ENCODE assay signal across 9 mouse cellular contexts in the genomic region with DNA sequence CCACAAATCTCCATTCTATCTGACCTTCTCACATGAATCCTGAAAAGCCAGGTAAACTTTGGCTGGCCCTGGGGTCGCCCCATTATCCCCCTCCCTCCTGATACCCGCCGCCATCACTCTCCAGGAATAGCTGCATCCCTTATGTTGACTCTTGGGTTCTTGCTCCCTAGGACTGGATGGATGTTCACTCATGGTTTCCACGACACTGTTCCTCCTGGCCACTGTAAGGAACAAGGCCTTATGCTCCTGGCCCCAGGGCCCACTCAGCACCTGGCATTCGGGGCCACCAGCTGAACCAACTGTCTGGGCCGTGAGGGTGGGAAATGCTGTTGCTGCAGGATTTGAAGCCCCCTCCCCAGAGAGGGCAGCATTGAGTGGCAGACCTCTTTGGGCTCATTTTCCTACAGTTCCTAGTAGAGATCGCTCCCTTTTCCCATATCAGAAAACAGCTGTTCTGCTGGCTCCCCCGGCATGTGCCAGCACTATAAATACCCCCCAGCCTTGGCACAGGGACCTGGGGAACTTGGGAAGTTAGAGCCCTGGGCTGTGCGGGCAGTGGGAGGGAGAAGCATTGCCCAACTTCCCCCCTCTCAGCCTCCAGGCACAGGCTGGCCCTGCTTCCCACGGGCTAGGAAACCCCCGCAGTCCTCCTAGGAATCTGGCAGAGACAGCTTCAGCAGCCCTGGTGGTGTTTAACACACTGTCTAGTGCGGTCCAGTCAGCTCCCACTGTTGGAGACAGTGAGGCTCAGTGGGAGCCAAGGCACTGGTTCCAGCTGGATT.
A peak's percentile ranks its signal among the peaks of the same experiment; 100 is the strongest.
DNase-seq lines count a peak whose midpoint lies in the region; ATAC-seq and TF ChIP-seq lines count a peak whose summit lies in the region.
"Had no signal": no experiment of that assay in that cellular context is flagged by ENCODE, and none has a peak within 500 bp of the region (broad histone marks: within the 10 kb centered on the region; RNA-seq: fewer than 3 reads in every experiment).

No protein-coding gene starts in this region.

- 76% methylated on average over 12 of the region's 12 CpGs for WGBS in kidney, embryonic 16.5 days

- no peaks in the 10 kb centered on the region for H3K27me3 ChIP-seq in kidney, embryonic 16.5 days (ENCODE audit: insufficient read depth, low read length)
- H3K27me3 ChIP-seq: limb, embryonic 12.5 days had no signal

- no peaks in the 10 kb centered on the region for H3K9me3 ChIP-seq in kidney, embryonic 16.5 days (ENCODE audit: low read length)
- H3K9me3 ChIP-seq: limb, embryonic 12.5 days had no signal

- no peak for TF ChIP-seq CTCF in brain, embryonic 14.5 days (IDR thresholded peaks at IDR 0.05; ENCODE audit: borderline replicate concordance, extremely low read depth, insufficient read depth, insufficient read length)

- no peak overlapping the region for H3K9ac ChIP-seq in kidney, embryonic 16.5 days (replicated peaks; ENCODE audit: low read length)
- H3K9ac ChIP-seq: limb, embryonic 12.5 days had no signal

- ATAC-seq in kidney, embryonic 16.5 days (ENCODE audit: low FRiP score, low TSS enrichment): no peak

- H3K4me3 ChIP-seq in kidney, embryonic 16.5 days (ENCODE audit: low read length): no peak overlapping the region
- H3K4me3 ChIP-seq: limb, embryonic 12.5 days had no signal

- no peak overlapping the region for H3K27ac ChIP-seq in kidney, embryonic 16.5 days (ENCODE audit: low read length)
- H3K27ac ChIP-seq: limb, embryonic 12.5 days had no signal

- peak; percentile 56 for DNase-seq in Muller cell, postnatal 12 days (ENCODE audit: inconsistent ontology term)
- DNase-seq in brain, embryonic 14.5 days (ENCODE audit: low read depth): peak; percentile 43
- DNase-seq in heart, adult 11 months: peak; percentile 99
- DNase-seq in layer of hippocampus, adult 8-10 months (ENCODE audit: low spot score in 2 of 2): peak; percentile 71 to 78
- peak; percentile 57 to 81 for DNase-seq in lung, postnatal 4 days
- no peak for DNase-seq in thymus, postnatal 36 days
- DNase-seq in embryo, embryonic 10 days (ENCODE audit: low spot score): no peak

- no peak for TF ChIP-seq POLR2A in brain, embryonic 14.5 days (IDR thresholded peaks at IDR 0.05; ENCODE audit: borderline replicate concordance, extremely low read depth, insufficient read depth, insufficient read length, poor library complexity, severe bottlenecking)

- no peak overlapping the region for H3K4me2 ChIP-seq in kidney, embryonic 16.5 days (replicated peaks; ENCODE audit: low read depth, low read length)
- H3K4me2 ChIP-seq: limb, embryonic 12.5 days had no signal

- H3K4me1 ChIP-seq in kidney, embryonic 16.5 days (ENCODE audit: insufficient read depth, low read length): peaks cover 3% of the 10 kb centered on the region; the same call in 1 of the 2 replicates

- no peaks in the 10 kb centered on the region for H3K36me3 ChIP-seq in kidney, embryonic 16.5 days (ENCODE audit: insufficient read depth, low read length)
- H3K36me3 ChIP-seq: limb, embryonic 12.5 days had no signal

Comparison
In these comparisons a context has a peak if more than half of its experiments do, and no peak if none do; other contexts are left out.
1. DNase-seq: peak in Muller cell, postnatal 12 days (single experiment), brain, embryonic 14.5 days (single experiment), heart, adult 11 months (single experiment), layer of hippocampus, adult 8-10 months (2 of 2) and lung, postnatal 4 days (2 of 2); none in thymus, postnatal 36 days (0 of 2) and embryo, embryonic 10 days (single experiment).